Mouse (Mus musculus) limb, embryonic 11.5 days (tissue): ENCODE data around the gene Tgfa. TPM values are rescaled to one million over a fixed set of nuclear protein-coding genes. Genes with fewer than 3 reads are reported as not detected.

ENCODE experiments used
- ATAC-seq: fragments of 200-750 bp; cut with Nextera tagmentation; 2 replicates; pipeline ENCODE4 v1.8.0; 2017; ENCODE audit warnings: low read depth; ENCODE audit not compliant: insufficient number of reproducible peaks, low FRiP score, low TSS enrichment
- DNase-seq: peaks from one replicate; pipeline ENCODE4 v3.0.0-alpha.2; 2015; ENCODE audit warnings: low spot score
- H3K27ac ChIP-seq: fragments of 300-500 bp; sonication (generic); replicated peaks from 2 replicates; pipeline ENCODE4 v1.5.1; 2014; ENCODE audit warnings: low read depth, mild to moderate bottlenecking, low read length
- H3K27me3 ChIP-seq: fragments of 300-500 bp; sonication (generic); 2 replicates; pipeline ENCODE4 v1.6.1; 2014; ENCODE audit warnings: mild to moderate bottlenecking, low read length, mixed read lengths; ENCODE audit not compliant: control insufficient read depth, insufficient read depth
- H3K36me3 ChIP-seq: fragments of 300-500 bp; sonication (generic); 2 replicates; pipeline ENCODE4 v1.6.1; 2014; ENCODE audit warnings: mild to moderate bottlenecking, low read length, moderate library complexity, mixed read lengths; ENCODE audit not compliant: control insufficient read depth, insufficient read depth
- H3K4me1 ChIP-seq: fragments of 300-500 bp; sonication (generic); 2 replicates; pipeline ENCODE4 v1.6.1; 2014; ENCODE audit warnings: low read length, mixed read lengths; ENCODE audit not compliant: control insufficient read depth, insufficient read depth
- H3K4me2 ChIP-seq: fragments of 300-500 bp; sonication (generic); 2 replicates; pipeline ENCODE4 v1.6.1; 2014; ENCODE audit warnings: low read depth, mild to moderate bottlenecking, moderate library complexity; ENCODE audit not compliant: severe bottlenecking
- H3K4me3 ChIP-seq: fragments of 300-500 bp; sonication (generic); 2 replicates; pipeline ENCODE4 v1.5.1; 2014; ENCODE audit warnings: low read depth, low read length
- H3K9ac ChIP-seq: fragments of 300-500 bp; sonication (generic); 2 replicates; pipeline ENCODE4 v1.6.1; 2014; ENCODE audit warnings: mild to moderate bottlenecking, low read length
- H3K9me3 ChIP-seq: fragments of 300-500 bp; sonication (generic); 2 replicates; pipeline ENCODE4 v1.6.1; 2016; ENCODE audit warnings: low read length; ENCODE audit not compliant: control insufficient read depth
- WGBS: fragments of 180-500 bp; shearing (Covaris S2); extraction: QIAGEN DNeasy Blood & Tissue Kit; methylation state at CpG from one replicate; pipeline ENCODE4 v1.1.7; 2014; 5-methylcytosine and 5-hydroxymethylcytosine counted together
- polyA plus RNA-seq: library from polyadenylated mRNA; unstranded; fragments of >200 nt; fragmentation: Nextera tagmentation; extraction: Ambion mirVana; gene quantifications from 2 replicates; pipeline ENCODE4 v1.2.1, GENCODE M21; 2014

The Tgfa gene
- polyA plus RNA-seq, 1 experiment from 2014 or later = 1.7 TPM

- Histone ChIP-seq H3K4me1 (no peaks in the 10 kb centered on the region), H3K4me2 (no peak overlapping the region), H3K27me3 (no peaks in the 10 kb centered on the region), H3K27ac (no peak overlapping the region), H3K9ac (no peak overlapping the region), H3K9me3 (no peaks in the 10 kb centered on the region), H3K4me3 (no peak overlapping the region), H3K36me3 (no peaks in the 10 kb centered on the region)
- DNase-seq (no peak), ATAC-seq (no peak)
- WGBS = 75% methylated on average over 3 of the region's 3 CpGs
These were observed 34.1 kb upstream of the Tgfa start for GRCm38 (mm10) chr6:86160878-86161277.

GRCm38 (mm10) chr6:86161586-86161985 lies 33.4 kb upstream of the Tgfa start:
- no peak for ATAC-seq
- H3K9me3 ChIP-seq = no peaks in the 10 kb centered on the region
- 68% methylated on average over 7 of the region's 7 CpGs for WGBS

GRCm38 (mm10) chr6:86164028-86164427 lies 31.0 kb upstream of the Tgfa start:
- Histone ChIP-seq H3K4me1 (no peaks in the 10 kb centered on the region), H3K4me2 (no peak overlapping the region), H3K36me3 (no peaks in the 10 kb centered on the region), H3K27ac (no peak overlapping the region), H3K27me3 (no peaks in the 10 kb centered on the region), H3K4me3 (no peak overlapping the region), H3K9me3 (no peaks in the 10 kb centered on the region), H3K9ac (no peak overlapping the region)
- WGBS = 66% methylated on average over 3 of the region's 3 CpGs
- ATAC-seq (no peak), DNase-seq (no peak)

More at GRCm38 (mm10) chr6:86161586-86161985, 33.4 kb upstream of the Tgfa start:
- DNase-seq = no peak
- H3K27ac ChIP-seq = no peak overlapping the region
- no peaks in the 10 kb centered on the region for H3K4me1 ChIP-seq
- H3K36me3 ChIP-seq = no peaks in the 10 kb centered on the region
- H3K4me2 ChIP-seq = no peak overlapping the region
- no peaks in the 10 kb centered on the region for H3K27me3 ChIP-seq
- H3K4me3 ChIP-seq = no peak overlapping the region
- no peak overlapping the region for H3K9ac ChIP-seq

- H3K4me1 ChIP-seq = no peaks in the 10 kb centered on the region
- H3K27me3 ChIP-seq = no peaks in the 10 kb centered on the region
- WGBS = 81% methylated on average over 9 of the region's 9 CpGs
- no peak overlapping the region for H3K4me3 ChIP-seq
- ATAC-seq (no peak), DNase-seq (no peak)
- no peak overlapping the region for H3K27ac ChIP-seq
- no peak overlapping the region for H3K4me2 ChIP-seq
- no peak overlapping the region for H3K9ac ChIP-seq
- no peaks in the 10 kb centered on the region for H3K36me3 ChIP-seq
- H3K9me3 ChIP-seq = no peaks in the 10 kb centered on the region
These were observed 28.6 kb upstream of the Tgfa start for GRCm38 (mm10) chr6:86166426-86166825.

- no peak overlapping the region for H3K4me3 ChIP-seq
- no peak for DNase-seq
- WGBS = 82% methylated on average over 5 of the region's 5 CpGs
These were observed 27.2 kb upstream of the Tgfa start for GRCm38 (mm10) chr6:86167851-86168250.

GRCm38 (mm10) chr6:86169166-86169565 lies 25.9 kb upstream of the Tgfa start:
- no peak for ATAC-seq
- H3K4me2 ChIP-seq = no peak overlapping the region
- no peaks in the 10 kb centered on the region for H3K36me3 ChIP-seq
- 51% methylated on average over 4 of the region's 4 CpGs for WGBS
- no peaks in the 10 kb centered on the region for H3K9me3 ChIP-seq
- no peak for DNase-seq
- H3K4me3 ChIP-seq = no peak overlapping the region
- no peaks in the 10 kb centered on the region for H3K4me1 ChIP-seq
- no peaks in the 10 kb centered on the region for H3K27me3 ChIP-seq
- no peak overlapping the region for H3K27ac ChIP-seq
- H3K9ac ChIP-seq = no peak overlapping the region

More at GRCm38 (mm10) chr6:86167851-86168250, 27.2 kb upstream of the Tgfa start:
- Histone ChIP-seq H3K36me3 (no peaks in the 10 kb centered on the region), H3K27me3 (no peaks in the 10 kb centered on the region), H3K4me2 (no peak overlapping the region), H3K9ac (no peak overlapping the region), H3K9me3 (no peaks in the 10 kb centered on the region), H3K4me1 (no peaks in the 10 kb centered on the region), H3K27ac (no peak overlapping the region)
- ATAC-seq = no peak

GRCm38 (mm10) chr6:86176236-86176635 lies 18.8 kb upstream of the Tgfa start:
- Histone ChIP-seq H3K4me2 (no peak overlapping the region), H3K27me3 (no peaks in the 10 kb centered on the region), H3K4me1 (no peaks in the 10 kb centered on the region), H3K9me3 (no peaks in the 10 kb centered on the region), H3K27ac (no peak overlapping the region), H3K4me3 (no peak overlapping the region), H3K9ac (no peak overlapping the region), H3K36me3 (no peaks in the 10 kb centered on the region)
- ATAC-seq (no peak), DNase-seq (no peak)
- WGBS = 83% methylated on average over 5 of the region's 5 CpGs

- 67% methylated on average over 6 of the region's 6 CpGs for WGBS
- no peaks in the 10 kb centered on the region for H3K36me3 ChIP-seq
These were observed 18.3 kb upstream of the Tgfa start for GRCm38 (mm10) chr6:86176721-86177120.

GRCm38 (mm10) chr6:86177331-86177982 lies 17.6 kb upstream of the Tgfa start:
- Histone ChIP-seq H3K4me1 (no peaks in the 10 kb centered on the region), H3K4me3 (no peak overlapping the region), H3K27me3 (no peaks in the 10 kb centered on the region), H3K36me3 (no peaks in the 10 kb centered on the region), H3K9ac (no peak overlapping the region), H3K9me3 (no peaks in the 10 kb centered on the region), H3K4me2 (no peak overlapping the region), H3K27ac (no peak overlapping the region)
- 95% methylated on average over 9 of the region's 9 CpGs for WGBS
- ATAC-seq (no peak), DNase-seq (no peak)

More at GRCm38 (mm10) chr6:86176721-86177120, 18.3 kb upstream of the Tgfa start:
- Histone ChIP-seq H3K9ac (no peak overlapping the region), H3K27ac (no peak overlapping the region), H3K4me3 (no peak overlapping the region), H3K4me1 (no peaks in the 10 kb centered on the region), H3K27me3 (no peaks in the 10 kb centered on the region), H3K9me3 (no peaks in the 10 kb centered on the region), H3K4me2 (no peak overlapping the region)
- DNase-seq (no peak), ATAC-seq (no peak)
